Mouse (Mus musculus) inflammation-experienced regulatory T-cells (primary cell): ENCODE measurements around the gene Scoc. TPM values are rescaled to one million over a fixed set of nuclear protein-coding genes. Genes with fewer than 3 reads are reported as not detected.

Experiments used
- polyA plus RNA-seq, 2 experiments: library from polyadenylated mRNA; unstranded; fragments of 100-300 nt; shearing (Covaris generic); gene quantifications; one replicate each; pipeline ENCODE4 v1.2.1; 2017

Gene Scoc
- 10 to 100 TPM; 28.4 to 38.1 TPM for polyA plus RNA-seq

GRCm38 (mm10) chr8:83458222-83458621 lies at the start of gene Scoc:
Gene Scoc, minus strand, starts transcription at chr8:83458391.

GRCm38 (mm10) chr8:83389316-83390005 lies 68.7 kb downstream of the Scoc start, which contains the start of gene Clgn:
Gene Clgn, plus strand, starts transcription at chr8:83389867.

Other genes starting within 250 kb of the Scoc start
- under 1 TPM in 1 of 2 experiments, not detected in 1; 0.28 TPM for gene Ucp1, start 168.0 kb downstream of the Scoc start, polyA plus RNA-seq
- gene Elmod2, start 125.9 kb downstream of the Scoc start, polyA plus RNA-seq, result 10 to 100 TPM; 10.1 to 23.1 TPM
- gene Mgat4d, start 109.9 kb downstream of the Scoc start, polyA plus RNA-seq, result under 1 TPM; 0.12 to 0.93 TPM
- not detected for gene Clgn, start 68.5 kb downstream of the Scoc start, polyA plus RNA-seq
- 1 to 10 TPM in 1 of 2 experiments, under 1 TPM in 1; 0.11 to 2.4 TPM for gene Olfr370, start 77.4 kb upstream of the Scoc start, polyA plus RNA-seq
- gene Ndufb7, start 108.3 kb upstream of the Scoc start, polyA plus RNA-seq, result 100 to 1,000 TPM; 224 to 230 TPM
- 100 to 1,000 TPM; 401 to 437 TPM for gene Tecr, start 149.6 kb upstream of the Scoc start, polyA plus RNA-seq
- gene Dnajb1, start 149.8 kb upstream of the Scoc start, polyA plus RNA-seq, result 100 to 1,000 TPM; 129 to 258 TPM
- 10 to 100 TPM; 46.8 to 65.2 TPM for gene Gipc1, start 194.3 kb upstream of the Scoc start, polyA plus RNA-seq
- 1 to 10 TPM; 2.8 to 4.2 TPM for gene Ptger1, start 208.3 kb upstream of the Scoc start, polyA plus RNA-seq
- gene Pkn1, start 240.8 kb upstream of the Scoc start, polyA plus RNA-seq, result 100 to 1,000 TPM; 161 to 188 TPM